Mouse (Mus musculus) spleen, adult 12 weeks (tissue): ENCODE data around the gene Lrrk2.
A peak's percentile ranks its signal among the peaks of the same experiment; 100 is the strongest.

ENCODE experiments used
- DNase-seq: peaks from one replicate; pipeline ENCODE4 v3.0.0; 2022; ENCODE audit warnings: low spot score

Lrrk2 gene

GRCm38 (mm10) chr15:91672645-91673568, at the start of gene Lrrk2:
Gene Lrrk2, plus strand, starts transcription at chr15:91673175.
- DNase-seq: peak; percentile 8

GRCm38 (mm10) chr15:91624475-91624874, 48.5 kb upstream of the Lrrk2 start:
- DNase-seq: no peak

GRCm38 (mm10) chr15:91629137-91629536, 43.8 kb upstream of the Lrrk2 start:
- DNase-seq: no peak

- DNase-seq: no peak
These were observed 40.5 kb upstream of the Lrrk2 start for GRCm38 (mm10) chr15:91632473-91632872.

- no peak for DNase-seq
These were observed 39.9 kb upstream of the Lrrk2 start for GRCm38 (mm10) chr15:91633051-91633450.

- no peak for DNase-seq
These were observed 39.2 kb upstream of the Lrrk2 start for GRCm38 (mm10) chr15:91633806-91634205.

GRCm38 (mm10) chr15:91634236-91634635, 38.7 kb upstream of the Lrrk2 start:
- peak; percentile 60 for DNase-seq

- no peak for DNase-seq
These were observed 31.3 kb upstream of the Lrrk2 start for GRCm38 (mm10) chr15:91641631-91642030.

- DNase-seq: no peak
These were observed 30.2 kb upstream of the Lrrk2 start for GRCm38 (mm10) chr15:91642682-91643306.

- peak; percentile 35 for DNase-seq
These were observed 29.2 kb upstream of the Lrrk2 start for GRCm38 (mm10) chr15:91643632-91644348.

- no peak for DNase-seq
These were observed 22.7 kb upstream of the Lrrk2 start for GRCm38 (mm10) chr15:91650270-91650669.

GRCm38 (mm10) chr15:91651493-91651892, 21.5 kb upstream of the Lrrk2 start:
- DNase-seq: no peak

GRCm38 (mm10) chr15:91658227-91658626, 14.7 kb upstream of the Lrrk2 start:
- DNase-seq: peak; percentile 25

- no peak for DNase-seq
These were observed 12.5 kb upstream of the Lrrk2 start for GRCm38 (mm10) chr15:91660277-91661078.

- DNase-seq: no peak
These were observed 12.0 kb upstream of the Lrrk2 start for GRCm38 (mm10) chr15:91661079-91661369.

- DNase-seq: no peak
These were observed 8.3 kb upstream of the Lrrk2 start for GRCm38 (mm10) chr15:91664586-91665132.

- no peak for DNase-seq
These were observed 7.4 kb upstream of the Lrrk2 start for GRCm38 (mm10) chr15:91665530-91665929.

- DNase-seq: no peak
These were observed 1.8 kb upstream of the Lrrk2 start for GRCm38 (mm10) chr15:91671216-91671615.

- DNase-seq: no peak
These were observed 988 bp upstream of the Lrrk2 start for GRCm38 (mm10) chr15:91671987-91672386.

- no peak for DNase-seq
These were observed 562 bp downstream of the Lrrk2 start for GRCm38 (mm10) chr15:91673569-91673905.

GRCm38 (mm10) chr15:91680116-91680515, 7.1 kb downstream of the Lrrk2 start:
- DNase-seq: no peak
